In genomic region chr3:6525173-6525572, GRCm38 (mm10) we compare ENCODE assay signal across 18 mouse cellular contexts.
"Had no signal": no experiment of that assay in that cellular context is flagged by ENCODE, and none has a peak within 500 bp of the region (broad histone marks: within the 10 kb centered on the region; RNA-seq: fewer than 3 reads in every experiment).

No protein-coding gene starts in this region.

- H3K36me3 ChIP-seq: liver, embryonic 13.5 days; liver, embryonic 15.5 days; lung, embryonic 15.5 days; neural tube, embryonic 12.5 days; stomach, embryonic 15.5 days had no signal

- H3K9ac ChIP-seq: liver, embryonic 13.5 days; liver, embryonic 15.5 days; liver, postnatal 0 days; lung, embryonic 15.5 days; neural tube, embryonic 12.5 days; stomach, embryonic 15.5 days had no signal

- ATAC-seq: liver, postnatal 0 days; lung, postnatal 0 days had no signal

- H3K27me3 ChIP-seq: liver, embryonic 13.5 days; liver, embryonic 15.5 days; lung, embryonic 15.5 days; megakaryocyte, embryonic 14.5 days; neural tube, embryonic 12.5 days; stomach, embryonic 15.5 days had no signal

- H3K4me2 ChIP-seq: liver, embryonic 11.5 days; liver, embryonic 13.5 days; liver, embryonic 15.5 days; lung, embryonic 15.5 days; neural tube, embryonic 12.5 days; stomach, embryonic 15.5 days had no signal

- H3K9me3 ChIP-seq: liver, embryonic 13.5 days; liver, embryonic 15.5 days; lung, embryonic 15.5 days; megakaryocyte, embryonic 14.5 days; neural tube, embryonic 12.5 days; stomach, embryonic 15.5 days had no signal

- H3K4me3 ChIP-seq: liver, embryonic 13.5 days; liver, embryonic 15.5 days; lung, embryonic 15.5 days; megakaryocyte, embryonic 14.5 days; neural tube, embryonic 12.5 days; stomach, embryonic 15.5 days had no signal

- H3K4me1 ChIP-seq: liver, embryonic 13.5 days; liver, embryonic 15.5 days; lung, embryonic 15.5 days; megakaryocyte, embryonic 14.5 days; neural tube, embryonic 12.5 days; stomach, embryonic 15.5 days had no signal

- H3K27ac ChIP-seq: liver, embryonic 13.5 days; liver, embryonic 15.5 days; lung, embryonic 15.5 days; macrophage; neural tube, embryonic 12.5 days; stomach, embryonic 15.5 days; stomach, postnatal 0 days had no signal

- DNase-seq: liver, embryonic 13.5 days; liver, postnatal 0 days; lung, adult 2 months; lung, postnatal 14 days; lung, postnatal 36 days; right cerebral cortex, postnatal 14 days; thymus, adult 2 months; thymus, postnatal 25 days; thymus, postnatal 4 days had no signal
